Mouse (Mus musculus) lung, postnatal 0 days (tissue): ENCODE results near the gene Cmtr1. TPM values are rescaled to one million over a fixed set of nuclear protein-coding genes. Genes with fewer than 3 reads are reported as not detected.

ENCODE experiments used
- ATAC-seq: fragments of 200-750 bp; cut with Nextera tagmentation; 2 replicates; pipeline ENCODE4 v1.8.0; 2017; ENCODE audit warnings: moderate library complexity
- DNase-seq: peaks from one replicate; pipeline ENCODE4 v3.0.0-alpha.2; 2016; ENCODE audit warnings: low spot score
- H3K27ac ChIP-seq: fragments of 300-500 bp; sonication (generic); 2 replicates; pipeline ENCODE4 v1.5.1; 2014; ENCODE audit warnings: antibody characterized with exemption, mild to moderate bottlenecking, low read length, mixed read lengths
- H3K27me3 ChIP-seq: fragments of 300-500 bp; sonication (generic); replicated peaks from 2 replicates; pipeline ENCODE4 v1.6.1; 2014; ENCODE audit warnings: low read length, mixed read lengths; ENCODE audit not compliant: insufficient read depth
- H3K36me3 ChIP-seq: fragments of 300-500 bp; sonication (generic); 2 replicates; pipeline ENCODE4 v1.6.1; 2014; ENCODE audit warnings: low read length, mixed read lengths; ENCODE audit not compliant: insufficient read depth
- H3K4me1 ChIP-seq: fragments of 300-500 bp; sonication (generic); 2 replicates; pipeline ENCODE4 v1.6.1; 2014; ENCODE audit warnings: antibody characterized with exemption, low read depth, low read length, mixed read lengths; ENCODE audit not compliant: insufficient read depth
- H3K4me2 ChIP-seq: fragments of 300-500 bp; sonication (generic); replicated peaks from 2 replicates; pipeline ENCODE4 v1.6.1; 2014; ENCODE audit warnings: low read depth, mild to moderate bottlenecking, low read length, moderate library complexity, mixed read lengths
- H3K4me3 ChIP-seq: fragments of 300-500 bp; sonication (generic); 2 replicates; pipeline ENCODE4 v1.5.1; 2014; ENCODE audit warnings: low read depth, low read length
- H3K9ac ChIP-seq: fragments of 300-500 bp; sonication (generic); replicated peaks from 2 replicates; pipeline ENCODE4 v1.6.1; 2014; ENCODE audit warnings: low read depth, mild to moderate bottlenecking
- H3K9me3 ChIP-seq: fragments of 300-500 bp; sonication (generic); 2 replicates; pipeline ENCODE4 v1.6.1; 2016; ENCODE audit warnings: low read length, mixed read lengths
- CTCF ChIP-seq: IDR thresholded peaks from 2 replicates; pipeline ENCODE4 v1.5.1; 2016; ENCODE audit warnings: antibody characterized with exemption, mild to moderate bottlenecking
- EP300 ChIP-seq: IDR thresholded peaks from 2 replicates; pipeline ENCODE4 v1.6.1; 2016; ENCODE audit warnings: antibody characterized with exemption, mild to moderate bottlenecking, control low read depth
- WGBS: fragments of 180-500 bp; shearing (Covaris S2); extraction: QIAGEN DNeasy Blood & Tissue Kit; methylation state at CpG from one replicate; pipeline ENCODE4 v1.1.7; 2014; 5-methylcytosine and 5-hydroxymethylcytosine counted together
- polyA plus RNA-seq: library from polyadenylated mRNA; unstranded; fragments of >200 nt; fragmentation: Nextera tagmentation; extraction: Ambion mirVana; gene quantifications from 2 replicates; pipeline ENCODE4 v1.2.1, GENCODE M21; 2015

Gene Cmtr1
- polyA plus RNA-seq, 1 experiment from 2014 or later: 79.6 TPM

DNA sequence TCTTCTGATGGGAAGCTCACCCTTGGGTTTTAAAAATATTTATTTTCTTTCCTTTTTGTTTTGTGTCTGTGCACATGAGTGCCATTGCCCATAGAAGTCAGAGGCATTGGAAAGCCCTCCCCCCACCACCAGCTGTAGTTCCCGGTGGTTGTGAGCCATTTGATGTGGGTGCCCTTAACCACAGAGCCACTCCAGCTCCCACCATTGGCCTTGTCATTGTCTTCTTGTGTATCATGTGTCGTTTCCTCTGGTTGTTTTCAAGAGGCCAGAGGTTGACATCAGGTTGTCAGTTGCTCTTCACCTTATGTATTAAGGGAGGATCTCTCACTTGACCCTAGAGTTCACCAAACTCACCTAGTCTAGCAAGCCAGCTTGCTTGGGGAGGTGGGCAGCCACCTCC, 33.2 kb downstream of the Cmtr1 start:
- TF ChIP-seq EP300: no peak
- no peak for TF ChIP-seq CTCF
- Histone ChIP-seq H3K27me3 (no peaks in the 10 kb centered on the region), H3K9ac (no peak overlapping the region), H3K4me2 (no peak overlapping the region), H3K9me3 (no peaks in the 10 kb centered on the region), H3K4me1 (no peaks in the 10 kb centered on the region), H3K4me3 (no peak overlapping the region), H3K27ac (no peak overlapping the region), H3K36me3 (peaks cover 62% of the 10 kb centered on the region)
- no peak for DNase-seq
- ATAC-seq: no peak
- 77% methylated on average over 2 of the region's 2 CpGs for WGBS

DNA sequence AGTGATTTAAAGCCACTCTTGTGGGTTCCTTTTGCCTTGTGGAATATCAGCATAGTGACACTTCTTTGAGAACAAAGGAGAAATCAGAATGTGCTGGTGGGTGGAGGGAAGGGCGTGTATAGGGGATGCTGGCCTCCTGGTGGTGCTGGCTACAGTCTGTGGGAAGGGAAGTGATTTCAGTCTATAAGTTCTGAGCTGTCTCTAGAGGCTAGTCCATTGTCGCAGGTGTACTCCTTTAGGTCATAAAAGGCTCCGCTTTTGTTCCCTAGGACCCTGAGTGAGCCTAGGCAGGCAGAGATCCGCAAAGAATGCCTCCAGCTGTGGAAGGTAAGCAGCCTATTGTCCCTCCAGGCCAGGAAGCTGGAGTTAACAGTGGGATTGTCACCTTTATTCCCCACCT, 34.1 kb downstream of the Cmtr1 start:
- ATAC-seq: no peak
- 83% methylated on average over 4 of the region's 4 CpGs for WGBS
- Histone ChIP-seq H3K27me3 (no peaks in the 10 kb centered on the region), H3K4me1 (no peaks in the 10 kb centered on the region), H3K36me3 (peaks cover 69% of the 10 kb centered on the region), H3K9ac (no peak overlapping the region), H3K9me3 (no peaks in the 10 kb centered on the region), H3K27ac (no peak overlapping the region), H3K4me3 (no peak overlapping the region), H3K4me2 (no peak overlapping the region)
- TF ChIP-seq CTCF: no peak
- TF ChIP-seq EP300: no peak
- no peak for DNase-seq

- H3K4me2 ChIP-seq: no peak overlapping the region
- H3K27ac ChIP-seq: no peak overlapping the region
- TF ChIP-seq CTCF: no peak
- no peak for TF ChIP-seq EP300
- no peak for ATAC-seq
- no peaks in the 10 kb centered on the region for H3K4me1 ChIP-seq
- 93% methylated on average over 8 of the region's 8 CpGs for WGBS
- no peaks in the 10 kb centered on the region for H3K27me3 ChIP-seq
- no peaks in the 10 kb centered on the region for H3K9me3 ChIP-seq
- peaks cover 70% of the 10 kb centered on the region for H3K36me3 ChIP-seq
- H3K9ac ChIP-seq: no peak overlapping the region
- no peak overlapping the region for H3K4me3 ChIP-seq
- DNase-seq: no peak
These were observed 36.5 kb downstream of the Cmtr1 start for GRCm38 (mm10) chr17:29696940-29697339.

- no peak for ATAC-seq
- 82% methylated on average over 6 of the region's 6 CpGs for WGBS
These were observed 38.0 kb downstream of the Cmtr1 start for GRCm38 (mm10) chr17:29698421-29698820.

GRCm38 (mm10) chr17:29700573-29700972, 40.2 kb downstream of the Cmtr1 start:
- no peak overlapping the region for H3K4me2 ChIP-seq
- TF ChIP-seq EP300: no peak
- TF ChIP-seq CTCF: no peak
- no peak for DNase-seq
- H3K9me3 ChIP-seq: no peaks in the 10 kb centered on the region
- no peaks in the 10 kb centered on the region for H3K27me3 ChIP-seq
- 92% methylated on average over 7 of the region's 7 CpGs for WGBS
- no peak overlapping the region for H3K27ac ChIP-seq
- no peak overlapping the region for H3K9ac ChIP-seq
- H3K36me3 ChIP-seq: peaks cover 59% of the 10 kb centered on the region
- no peak overlapping the region for H3K4me3 ChIP-seq
- no peak for ATAC-seq
- no peaks in the 10 kb centered on the region for H3K4me1 ChIP-seq

More at GRCm38 (mm10) chr17:29698421-29698820, 38.0 kb downstream of the Cmtr1 start:
- DNase-seq: no peak
- H3K9ac ChIP-seq: no peak overlapping the region
- H3K4me3 ChIP-seq: no peak overlapping the region
- H3K4me1 ChIP-seq: no peaks in the 10 kb centered on the region
- TF ChIP-seq EP300: no peak
- TF ChIP-seq CTCF: no peak
- H3K4me2 ChIP-seq: no peak overlapping the region
- H3K27me3 ChIP-seq: no peaks in the 10 kb centered on the region
- no peaks in the 10 kb centered on the region for H3K9me3 ChIP-seq
- no peak overlapping the region for H3K27ac ChIP-seq
- peaks cover 72% of the 10 kb centered on the region for H3K36me3 ChIP-seq

GRCm38 (mm10) chr17:29702938-29703710, 42.7 kb downstream of the Cmtr1 start:
- ATAC-seq: no peak
- TF ChIP-seq CTCF (no peak), EP300 (no peak)
- 76% methylated on average over 4 of the region's 4 CpGs for WGBS
- no peak for DNase-seq
- Histone ChIP-seq H3K9me3 (no peaks in the 10 kb centered on the region), H3K36me3 (peaks cover 42% of the 10 kb centered on the region), H3K4me3 (no peak overlapping the region), H3K9ac (no peak overlapping the region), H3K4me1 (no peaks in the 10 kb centered on the region), H3K27ac (no peak overlapping the region), H3K27me3 (no peaks in the 10 kb centered on the region), H3K4me2 (no peak overlapping the region)
